Mouse (Mus musculus) midbrain, postnatal 0 days (tissue): Measurements from ENCODE around the gene Slc19a2. TPM values are rescaled to one million over a fixed set of nuclear protein-coding genes. Genes with fewer than 3 reads are reported as not detected.

Experiments
- ATAC-seq: fragments of 200-750 bp; cut with Nextera tagmentation; 2 replicates; pipeline ENCODE4 v1.8.0; 2017; ENCODE audit warnings: moderate number of reproducible peaks, mild to moderate bottlenecking, moderate TSS enrichment, moderate library complexity; ENCODE audit not compliant: low FRiP score
- DNase-seq: peaks from one replicate; pipeline ENCODE4 v3.0.0-alpha.2; 2015; ENCODE audit warnings: low spot score
- H3K27ac ChIP-seq: fragments of 300-500 bp; sonication (generic); 2 replicates; pipeline ENCODE4 v1.5.1; 2014; ENCODE audit warnings: low read depth, mild to moderate bottlenecking, low read length, mixed read lengths
- H3K27me3 ChIP-seq: fragments of 300-500 bp; sonication (generic); 2 replicates; pipeline ENCODE4 v1.6.1; 2014; ENCODE audit warnings: low read length, control low read depth, mixed read lengths; ENCODE audit not compliant: insufficient read depth
- H3K36me3 ChIP-seq: fragments of 300-500 bp; sonication (generic); 2 replicates; pipeline ENCODE4 v1.6.1; 2014; ENCODE audit warnings: low read length, control low read depth, mixed read lengths; ENCODE audit not compliant: insufficient read depth
- H3K4me1 ChIP-seq: fragments of 300-500 bp; sonication (generic); 2 replicates; pipeline ENCODE4 v1.6.1; 2014; ENCODE audit warnings: mild to moderate bottlenecking, control low read depth, antibody characterized with exemption, low read length, mixed read lengths; ENCODE audit not compliant: insufficient read depth
- H3K4me2 ChIP-seq: fragments of 300-500 bp; sonication (generic); 2 replicates; pipeline ENCODE4 v1.6.1; 2014; ENCODE audit warnings: low read depth, mild to moderate bottlenecking, low read length, mixed read lengths; ENCODE audit not compliant: poor library complexity, severe bottlenecking
- H3K4me3 ChIP-seq: fragments of 300-500 bp; sonication (generic); 2 replicates; pipeline ENCODE4 v1.5.1; 2014; ENCODE audit warnings: low read depth, mild to moderate bottlenecking, low read length, moderate library complexity
- H3K9ac ChIP-seq: fragments of 300-500 bp; sonication (generic); replicated peaks from 2 replicates; pipeline ENCODE4 v1.6.1; 2014; ENCODE audit warnings: mild to moderate bottlenecking, low read length, moderate library complexity, mixed read lengths; ENCODE audit not compliant: poor library complexity, severe bottlenecking
- H3K9me3 ChIP-seq: fragments of 300-500 bp; sonication (generic); 2 replicates; pipeline ENCODE4 v1.6.1; 2016; ENCODE audit warnings: low read length, control low read depth
- CTCF ChIP-seq: IDR thresholded peaks from 2 replicates; pipeline ENCODE4 v1.5.1; 2016; ENCODE audit warnings: antibody characterized with exemption, mild to moderate bottlenecking
- WGBS: fragments of 180-500 bp; shearing (Covaris S2); extraction: QIAGEN DNeasy Blood & Tissue Kit; methylation state at CpG from one replicate; pipeline ENCODE4 v1.1.7; 2014; 5-methylcytosine and 5-hydroxymethylcytosine counted together
- polyA plus RNA-seq: library from polyadenylated mRNA; unstranded; fragments of >200 nt; fragmentation: Nextera tagmentation; extraction: Ambion mirVana; gene quantifications from 2 replicates; pipeline ENCODE4 v1.2.1, GENCODE M21; 2015
- total RNA-seq: library from RNA; depleted of rRNA; stranded (reverse); fragments of >200 nt; gene quantifications from 2 replicates; pipeline ENCODE4 v1.2.3, GENCODE M21; 2014

Slc19a2 gene
- total and polyA plus RNA-seq, 2 experiments from 2014 or later = 8.4 to 17.0 TPM

- Histone ChIP-seq H3K4me1 (peaks cover 11% of the 10 kb centered on the region; the same call in 1 of the 2 replicates), H3K9me3 (no peaks in the 10 kb centered on the region), H3K4me3 (peak overlapping the region; percentile 66), H3K27me3 (no peaks in the 10 kb centered on the region), H3K27ac (peak overlapping the region; percentile 75), H3K4me2 (peak overlapping the region; percentile 77), H3K36me3 (no peaks in the 10 kb centered on the region), H3K9ac (peak overlapping the region; percentile 75; the same call in 1 of the 2 replicates)
- ATAC-seq (no peak), DNase-seq (peak; percentile 8)
- WGBS = 8% methylated on average over 10 of the region's 10 CpGs
- no peak for TF ChIP-seq CTCF
Measured at GRCm38 (mm10) chr1:164247971-164248370, 875 bp upstream of the Slc19a2 start.

DNA sequence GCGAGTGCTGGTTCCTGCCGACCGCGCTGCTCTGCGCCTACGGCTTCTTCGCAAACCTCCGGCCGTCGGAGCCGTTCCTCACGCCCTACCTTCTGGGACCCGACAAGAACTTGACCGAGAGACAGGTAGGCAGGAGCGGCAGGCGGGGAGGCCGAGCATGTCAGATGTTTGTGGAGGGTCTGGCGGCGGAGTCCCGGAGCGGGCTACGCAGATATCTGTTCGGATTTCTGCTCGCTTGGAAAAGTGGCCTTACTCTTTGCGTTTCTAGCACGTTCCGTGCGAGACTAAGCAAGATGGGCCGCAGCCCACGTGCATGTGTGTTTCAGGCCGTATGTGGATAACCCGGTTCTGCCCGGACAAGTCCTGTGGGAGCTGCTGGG is 476 bp downstream of the Slc19a2 start:
- Histone ChIP-seq H3K4me2 (peak overlapping the region; percentile 77), H3K4me1 (peaks cover 11% of the 10 kb centered on the region; the same call in 1 of the 2 replicates), H3K9ac (peak overlapping the region; percentile 75), H3K27ac (peak overlapping the region; percentile 75; the same call in 1 of the 2 replicates), H3K4me3 (peak overlapping the region; percentile 66), H3K27me3 (no peaks in the 10 kb centered on the region), H3K36me3 (no peaks in the 10 kb centered on the region), H3K9me3 (no peaks in the 10 kb centered on the region)
- DNase-seq (peak; percentile 41), ATAC-seq (peak; percentile 45)
- WGBS = 0% methylated on average over 33 of the region's 33 CpGs
- no peak for TF ChIP-seq CTCF

DNA sequence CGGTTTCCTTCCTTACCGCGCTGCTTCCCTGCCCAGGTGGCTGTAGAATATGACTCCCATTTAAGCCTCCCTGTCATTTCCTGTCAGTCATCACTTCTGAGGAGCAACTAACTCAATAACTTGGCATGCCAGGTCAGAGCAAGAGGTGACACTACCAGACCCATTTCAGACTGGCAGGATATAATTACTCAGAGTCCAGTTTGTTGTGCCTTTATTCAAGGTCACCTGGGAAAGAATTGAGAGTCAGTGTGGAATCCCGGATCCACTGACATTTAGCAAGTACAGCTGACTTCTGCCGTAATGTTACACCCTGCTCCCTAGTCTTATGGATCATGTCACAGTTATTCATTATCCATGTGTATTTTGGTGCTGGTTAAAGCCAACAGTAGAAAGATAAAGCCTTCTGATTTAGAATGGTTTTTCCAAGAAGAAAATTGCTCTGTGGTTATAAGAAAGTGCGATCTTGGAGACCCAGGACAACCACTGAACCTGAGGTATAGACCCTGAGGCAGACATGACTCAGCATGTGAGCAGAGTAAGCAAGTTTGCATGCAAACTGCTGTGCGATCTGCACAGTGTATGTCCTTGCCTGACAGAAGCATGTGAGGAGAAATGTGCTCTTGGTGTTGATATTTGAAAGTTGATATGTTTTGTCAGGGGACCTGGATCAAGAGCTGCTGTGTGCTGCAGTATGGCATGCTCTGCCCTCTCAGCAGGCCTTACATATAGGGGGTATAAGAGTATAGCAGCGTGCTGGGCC is 1.7 kb downstream of the Slc19a2 start:
- peak overlapping the region; percentile 77 for H3K4me2 ChIP-seq
- H3K9ac ChIP-seq = peak overlapping the region; percentile 3; the same call in 1 of the 2 replicates
- H3K9me3 ChIP-seq = no peaks in the 10 kb centered on the region
- no peaks in the 10 kb centered on the region for H3K36me3 ChIP-seq
- ATAC-seq (no peak), DNase-seq (no peak)
- TF ChIP-seq CTCF = no peak
- no peak overlapping the region for H3K27ac ChIP-seq
- H3K4me1 ChIP-seq = peaks cover 11% of the 10 kb centered on the region; the same call in 1 of the 2 replicates
- H3K27me3 ChIP-seq = no peaks in the 10 kb centered on the region
- 62% methylated on average over 8 of the region's 8 CpGs for WGBS
- H3K4me3 ChIP-seq = peak overlapping the region; percentile 4

- no peak for TF ChIP-seq CTCF
- no peak overlapping the region for H3K4me3 ChIP-seq
- H3K36me3 ChIP-seq = peaks cover 2% of the 10 kb centered on the region; the same call in 1 of the 2 replicates
- H3K4me1 ChIP-seq = peaks cover 11% of the 10 kb centered on the region; the same call in 1 of the 2 replicates
- no peak overlapping the region for H3K9ac ChIP-seq
- H3K4me2 ChIP-seq = no peak overlapping the region
- no peak overlapping the region for H3K27ac ChIP-seq
- DNase-seq (no peak), ATAC-seq (no peak)
- H3K27me3 ChIP-seq = no peaks in the 10 kb centered on the region
- WGBS = 79% methylated on average over 1 of the region's 1 CpGs
- H3K9me3 ChIP-seq = no peaks in the 10 kb centered on the region
Measured at GRCm38 (mm10) chr1:164251438-164251837, 2.6 kb downstream of the Slc19a2 start.

GRCm38 (mm10) chr1:164252551-164252950 is 3.7 kb downstream of the Slc19a2 start:
- no peak for TF ChIP-seq CTCF
- Histone ChIP-seq H3K27me3 (no peaks in the 10 kb centered on the region), H3K27ac (no peak overlapping the region), H3K4me1 (peaks cover 11% of the 10 kb centered on the region; the same call in 1 of the 2 replicates), H3K9me3 (no peaks in the 10 kb centered on the region), H3K4me2 (no peak overlapping the region), H3K36me3 (peaks cover 12% of the 10 kb centered on the region; the same call in 1 of the 2 replicates), H3K4me3 (no peak overlapping the region), H3K9ac (no peak overlapping the region)
- ATAC-seq = no peak
- 81% methylated on average over 5 of the region's 5 CpGs for WGBS
- no peak for DNase-seq

GRCm38 (mm10) chr1:164254836-164255235 is 6.0 kb downstream of the Slc19a2 start:
- WGBS = 84% methylated on average over 3 of the region's 3 CpGs
- no peak for ATAC-seq
- H3K27ac ChIP-seq = no peak overlapping the region
- H3K4me2 ChIP-seq = no peak overlapping the region
- H3K27me3 ChIP-seq = no peaks in the 10 kb centered on the region
- H3K9me3 ChIP-seq = no peaks in the 10 kb centered on the region
- peaks cover 16% of the 10 kb centered on the region; the same call in 1 of the 2 replicates for H3K36me3 ChIP-seq
- no peak overlapping the region for H3K4me3 ChIP-seq
- no peak for TF ChIP-seq CTCF
- H3K9ac ChIP-seq = no peak overlapping the region
- DNase-seq = no peak
- H3K4me1 ChIP-seq = peaks cover 10% of the 10 kb centered on the region; the same call in 1 of the 2 replicates
